Mouse (Mus musculus) lung, embryonic 16.5 days (tissue): ENCODE results near the gene Itga6. TPM values are rescaled to one million over a fixed set of nuclear protein-coding genes. Genes with fewer than 3 reads are reported as not detected.
A peak's percentile ranks its signal among the peaks of the same experiment; 100 is the strongest.

Experiments used
- ATAC-seq: fragments of 200-750 bp; cut with Nextera tagmentation; 2 replicates; pipeline ENCODE4 v1.8.0; 2017; ENCODE audit warnings: low read depth, mild to moderate bottlenecking, moderate library complexity
- H3K27ac ChIP-seq: fragments of 300-500 bp; sonication (generic); 2 replicates; pipeline ENCODE4 v1.5.1; 2014; ENCODE audit warnings: mild to moderate bottlenecking, control low read depth, low read length
- H3K27me3 ChIP-seq: fragments of 300-500 bp; sonication (generic); 2 replicates; pipeline ENCODE4 v1.6.1; 2014; ENCODE audit warnings: low read depth, low read length, mixed read lengths; ENCODE audit not compliant: control insufficient read depth, insufficient read depth
- H3K36me3 ChIP-seq: fragments of 300-500 bp; sonication (generic); 2 replicates; pipeline ENCODE4 v1.6.1; 2014; ENCODE audit warnings: low read length; ENCODE audit not compliant: control insufficient read depth, insufficient read depth
- H3K4me1 ChIP-seq: fragments of 300-500 bp; sonication (generic); replicated peaks from 2 replicates; pipeline ENCODE4 v1.6.1; 2014; ENCODE audit warnings: low read length, mixed read lengths; ENCODE audit not compliant: control insufficient read depth, insufficient read depth
- H3K4me2 ChIP-seq: fragments of 300-500 bp; sonication (generic); 2 replicates; pipeline ENCODE4 v1.6.1; 2014; ENCODE audit warnings: low read depth, low read length, control low read depth
- H3K4me3 ChIP-seq: fragments of 300-500 bp; sonication (generic); 2 replicates; pipeline ENCODE4 v1.5.1; 2014; ENCODE audit warnings: mild to moderate bottlenecking, low read length, control low read depth
- H3K9ac ChIP-seq: fragments of 300-500 bp; sonication (generic); 2 replicates; pipeline ENCODE4 v1.6.1; 2014; ENCODE audit warnings: low read length, control low read depth
- H3K9me3 ChIP-seq: fragments of 300-500 bp; sonication (generic); 2 replicates; pipeline ENCODE4 v1.6.1; 2016; ENCODE audit warnings: low read length; ENCODE audit not compliant: control insufficient read depth
- WGBS: fragments of 180-500 bp; shearing (Covaris S2); extraction: QIAGEN DNeasy Blood & Tissue Kit; methylation state at CpG from one replicate; pipeline ENCODE4 v1.1.7; 2014; 5-methylcytosine and 5-hydroxymethylcytosine counted together
- polyA plus RNA-seq: library from polyadenylated mRNA; unstranded; fragments of >200 nt; fragmentation: Nextera tagmentation; extraction: Ambion mirVana; gene quantifications from 2 replicates; pipeline ENCODE4 v1.2.1, GENCODE M21; 2015

Gene Itga6
- polyA plus RNA-seq, 1 experiment from 2014 or later = 79.0 TPM

DNA sequence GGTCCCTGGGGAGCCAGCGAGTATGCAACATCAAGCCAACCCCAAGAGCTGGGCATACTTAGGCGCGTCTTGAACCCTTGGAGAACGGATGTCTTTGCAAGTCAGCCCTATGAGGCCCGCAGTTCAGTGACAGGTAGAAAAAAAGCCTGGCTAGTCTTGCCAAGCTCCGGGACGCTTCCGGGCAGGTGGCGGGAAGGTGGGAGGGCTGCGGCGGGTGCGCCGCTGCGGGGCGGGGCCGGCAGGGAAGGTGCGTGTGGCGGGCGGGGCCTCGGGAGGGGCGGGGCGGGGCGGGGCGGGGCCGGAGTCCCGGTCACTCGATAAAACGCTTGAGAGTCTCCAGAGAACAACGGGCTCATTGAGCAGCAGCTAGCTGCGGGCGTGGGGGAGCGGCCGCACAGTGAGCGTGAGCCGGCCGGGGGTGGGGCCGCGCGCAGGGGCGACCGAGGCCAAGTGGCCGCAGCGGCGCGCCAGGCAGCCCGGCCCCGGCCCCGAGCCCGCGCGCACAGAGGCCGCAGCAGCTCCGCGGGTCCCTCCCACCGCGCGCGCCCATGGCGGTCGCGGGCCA, 41.3 kb downstream of the Itga6 start:
- H3K4me2 ChIP-seq = peak overlapping the region; percentile 82
- H3K9ac ChIP-seq = peak overlapping the region; percentile 86
- peak; percentile 95 for ATAC-seq
- peak overlapping the region; percentile 84 for H3K4me3 ChIP-seq
- peak overlapping the region; percentile 93 for H3K27ac ChIP-seq
- no peaks in the 10 kb centered on the region for H3K36me3 ChIP-seq
- H3K4me1 ChIP-seq = 0 out of 2 replicates have a peak, but pooled peaks cover 7% of the 10 kb centered on the region
- WGBS = 0% methylated on average over 45 of the region's 61 CpGs
- no peaks in the 10 kb centered on the region for H3K9me3 ChIP-seq
- peaks cover 5% of the 10 kb centered on the region; the same call in 1 of the 2 replicates for H3K27me3 ChIP-seq

DNA sequence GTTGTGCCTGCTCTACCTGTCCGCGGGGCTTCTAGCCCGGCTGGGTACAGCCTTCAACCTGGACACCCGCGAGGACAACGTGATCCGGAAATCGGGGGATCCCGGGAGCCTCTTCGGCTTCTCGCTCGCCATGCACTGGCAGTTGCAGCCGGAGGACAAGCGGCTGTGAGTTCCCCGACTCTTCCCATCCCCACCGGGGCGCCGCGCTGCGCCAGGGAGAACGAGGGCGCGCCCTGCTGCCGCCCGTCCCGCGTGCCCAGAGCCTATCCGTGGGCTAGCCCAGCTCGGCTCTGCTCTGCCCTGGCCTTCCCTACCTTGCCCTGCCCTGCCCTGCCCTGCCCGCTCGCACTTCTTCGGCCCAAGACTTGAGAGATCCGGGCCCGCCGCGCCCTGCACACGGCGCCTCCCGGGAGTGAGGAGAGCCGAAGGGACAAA, 41.8 kb downstream of the Itga6 start:
- H3K27ac ChIP-seq = peak overlapping the region; percentile 93
- peak overlapping the region; percentile 82 for H3K4me2 ChIP-seq
- H3K36me3 ChIP-seq = no peaks in the 10 kb centered on the region
- peak overlapping the region; percentile 86 for H3K9ac ChIP-seq
- peaks cover 5% of the 10 kb centered on the region; the same call in 1 of the 2 replicates for H3K27me3 ChIP-seq
- WGBS = under 1% methylated on average over 39 of the region's 40 CpGs
- H3K4me1 ChIP-seq = 0 out of 2 replicates have a peak, but pooled peaks cover 7% of the 10 kb centered on the region
- H3K9me3 ChIP-seq = no peaks in the 10 kb centered on the region
- ATAC-seq = peak; percentile 83
- H3K4me3 ChIP-seq = peak overlapping the region; percentile 84

DNA sequence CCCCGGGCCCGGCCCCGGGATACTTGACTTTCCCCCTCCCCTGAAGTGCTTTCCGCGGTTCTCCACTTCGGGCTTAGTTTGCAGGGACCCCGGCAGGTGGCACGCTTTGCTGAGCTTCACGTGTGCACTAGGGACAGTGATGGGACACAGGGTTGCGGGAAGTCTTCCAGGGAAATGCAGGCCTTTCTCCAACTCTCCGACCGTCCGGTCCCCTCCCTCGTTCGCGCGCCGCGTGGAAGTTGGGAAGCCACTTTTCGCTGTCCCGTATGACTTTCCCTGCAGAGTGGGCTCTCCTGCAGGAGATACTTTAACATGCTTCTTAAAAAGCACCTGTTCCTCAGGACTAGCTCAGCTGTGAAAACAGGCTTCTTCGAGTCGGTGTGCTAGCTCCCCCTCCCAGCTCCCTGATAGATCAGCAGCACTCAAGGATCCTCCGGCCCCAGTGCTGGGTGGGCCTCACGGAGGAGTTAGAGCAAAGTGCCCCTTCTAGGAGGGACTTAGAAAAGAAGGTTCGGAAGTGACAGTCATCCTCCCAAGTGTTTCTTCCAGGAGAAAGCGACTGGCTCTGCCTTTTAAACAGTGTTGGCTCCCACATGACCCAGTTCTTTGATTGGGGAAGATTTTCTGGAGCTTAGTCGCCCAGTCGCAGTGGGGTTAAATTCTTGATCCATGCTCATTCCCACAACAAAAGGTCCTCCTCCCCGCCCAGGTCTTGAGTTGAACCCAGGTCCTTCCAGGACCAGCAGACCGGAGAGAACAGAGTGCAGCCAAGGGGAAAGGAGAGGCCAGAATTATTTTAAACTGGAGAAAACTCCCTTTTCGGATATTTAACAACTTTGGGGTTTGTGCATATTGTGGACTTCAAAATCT, 42.4 kb downstream of the Itga6 start:
- peak; percentile 53 for ATAC-seq
- Histone ChIP-seq H3K4me2 (peak overlapping the region; percentile 82), H3K4me3 (peak overlapping the region; percentile 84), H3K9me3 (no peaks in the 10 kb centered on the region), H3K36me3 (no peaks in the 10 kb centered on the region), H3K27me3 (peaks cover 5% of the 10 kb centered on the region; the same call in 1 of the 2 replicates), H3K9ac (peak overlapping the region; percentile 86), H3K4me1 (0 out of 2 replicates have a peak, but pooled peaks cover 7% of the 10 kb centered on the region), H3K27ac (peak overlapping the region; percentile 93)
- 4% methylated on average over 32 of the region's 32 CpGs for WGBS

DNA sequence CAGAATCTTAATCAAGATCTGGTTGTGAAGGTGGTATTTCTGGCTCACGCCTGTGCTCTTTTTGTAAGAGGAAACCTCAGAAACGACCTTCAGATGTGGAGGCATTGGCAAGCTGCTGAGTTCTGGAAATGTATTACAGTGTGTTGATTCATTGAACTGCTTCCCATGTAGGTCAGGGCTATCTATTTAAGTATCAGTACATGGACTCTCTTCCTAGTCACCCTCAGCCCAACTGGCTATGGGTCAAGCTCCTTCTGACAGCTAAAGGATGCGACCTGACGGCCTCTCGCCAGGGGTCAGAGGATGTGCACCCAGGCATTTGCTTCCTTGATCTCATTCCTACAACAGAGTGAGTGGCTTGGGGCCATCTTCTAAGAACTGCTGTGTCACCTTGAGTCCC, 45.3 kb downstream of the Itga6 start:
- H3K36me3 ChIP-seq = no peaks in the 10 kb centered on the region
- no peak overlapping the region for H3K27ac ChIP-seq
- WGBS = 79% methylated on average over 5 of the region's 5 CpGs

DNA sequence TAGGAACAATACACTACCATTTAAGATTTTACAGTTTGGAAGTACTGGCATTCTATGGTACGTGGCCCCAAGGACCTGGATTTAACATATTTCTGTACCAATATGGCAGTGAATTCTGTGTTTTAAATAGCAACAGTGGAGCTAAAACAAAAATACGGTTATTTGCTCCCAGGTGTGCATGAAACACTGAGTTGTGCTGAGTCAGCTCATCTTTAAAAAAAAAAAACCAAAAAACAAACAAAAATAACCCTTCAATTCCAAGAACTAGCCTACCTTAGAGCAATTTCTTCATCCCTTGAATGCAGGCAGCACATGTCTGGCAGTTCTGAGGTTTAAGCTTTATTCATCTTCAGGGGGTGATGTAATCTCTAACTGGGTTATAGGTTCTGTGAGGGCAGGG, 45.8 kb downstream of the Itga6 start:
- H3K9ac ChIP-seq = no peak overlapping the region
- WGBS = 86% methylated on average over 2 of the region's 2 CpGs
- no peaks in the 10 kb centered on the region for H3K36me3 ChIP-seq
- H3K4me3 ChIP-seq = no peak overlapping the region
- ATAC-seq = no peak
- 0 out of 2 replicates have a peak, but pooled peaks cover 7% of the 10 kb centered on the region for H3K4me1 ChIP-seq
- H3K27me3 ChIP-seq = no peaks in the 10 kb centered on the region; the same call in 1 of the 2 replicates
- no peak overlapping the region for H3K27ac ChIP-seq
- no peak overlapping the region for H3K4me2 ChIP-seq
- H3K9me3 ChIP-seq = no peaks in the 10 kb centered on the region

More for the DNA sequence above, 45.3 kb downstream of the Itga6 start:
- Histone ChIP-seq H3K9ac (no peak overlapping the region), H3K4me2 (no peak overlapping the region), H3K27me3 (no peaks in the 10 kb centered on the region; the same call in 1 of the 2 replicates), H3K9me3 (no peaks in the 10 kb centered on the region), H3K4me1 (0 out of 2 replicates have a peak, but pooled peaks cover 7% of the 10 kb centered on the region), H3K4me3 (no peak overlapping the region)
- ATAC-seq = no peak

DNA sequence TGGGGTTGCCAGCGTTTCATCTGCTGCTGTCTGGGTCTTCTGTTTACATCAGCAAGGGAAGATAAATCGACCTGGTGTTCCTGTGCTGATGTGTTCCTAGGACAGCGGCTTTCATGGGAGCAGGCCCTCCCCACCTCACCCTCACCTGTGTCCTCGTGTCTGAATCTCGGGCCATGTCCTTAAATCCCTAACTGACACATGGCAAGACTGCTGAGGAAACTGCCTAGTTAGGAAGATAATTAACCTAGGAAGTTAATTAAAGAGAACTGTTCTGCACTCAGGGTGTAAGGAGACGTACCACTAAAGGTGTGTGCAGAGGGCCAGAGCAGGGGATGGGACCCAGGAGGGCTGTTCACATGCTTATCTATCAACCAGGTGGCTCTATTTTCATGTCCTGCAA, 48.7 kb downstream of the Itga6 start:
- ATAC-seq = no peak
- no peaks in the 10 kb centered on the region for H3K9me3 ChIP-seq
- no peaks in the 10 kb centered on the region for H3K36me3 ChIP-seq
- no peaks in the 10 kb centered on the region for H3K27me3 ChIP-seq
- H3K27ac ChIP-seq = no peak overlapping the region
- no peak overlapping the region for H3K9ac ChIP-seq
- H3K4me2 ChIP-seq = no peak overlapping the region
- 0 out of 2 replicates have a peak, but pooled peaks cover 3% of the 10 kb centered on the region for H3K4me1 ChIP-seq
- H3K4me3 ChIP-seq = no peak overlapping the region
- 31% methylated on average over 6 of the region's 6 CpGs for WGBS

DNA sequence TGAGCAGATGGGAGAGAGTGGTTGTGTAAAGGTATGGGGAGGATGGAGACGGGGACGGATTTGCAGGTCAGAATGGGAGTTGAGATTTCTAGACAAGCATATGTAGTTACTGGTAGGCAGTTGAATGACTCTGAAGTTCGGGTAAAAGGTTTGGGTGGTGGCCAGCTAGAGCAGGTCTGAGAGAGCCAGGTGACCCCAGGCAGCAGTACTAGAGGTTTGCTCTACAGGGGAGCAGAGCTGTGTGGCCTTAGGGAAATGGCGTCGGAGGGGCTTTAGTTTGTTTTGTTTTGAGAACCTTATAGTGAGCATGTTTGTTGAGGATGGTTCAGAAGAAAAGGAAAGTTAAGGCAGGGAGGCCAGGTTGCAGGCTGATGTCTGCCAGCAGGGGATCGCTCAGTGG, 51.4 kb downstream of the Itga6 start:
- Histone ChIP-seq H3K9ac (no peak overlapping the region), H3K4me1 (no peaks in the 10 kb centered on the region), H3K36me3 (no peaks in the 10 kb centered on the region), H3K4me2 (no peak overlapping the region), H3K4me3 (no peak overlapping the region), H3K9me3 (no peaks in the 10 kb centered on the region), H3K27me3 (no peaks in the 10 kb centered on the region), H3K27ac (no peak overlapping the region)
- WGBS = 72% methylated on average over 6 of the region's 6 CpGs
- ATAC-seq = no peak

DNA sequence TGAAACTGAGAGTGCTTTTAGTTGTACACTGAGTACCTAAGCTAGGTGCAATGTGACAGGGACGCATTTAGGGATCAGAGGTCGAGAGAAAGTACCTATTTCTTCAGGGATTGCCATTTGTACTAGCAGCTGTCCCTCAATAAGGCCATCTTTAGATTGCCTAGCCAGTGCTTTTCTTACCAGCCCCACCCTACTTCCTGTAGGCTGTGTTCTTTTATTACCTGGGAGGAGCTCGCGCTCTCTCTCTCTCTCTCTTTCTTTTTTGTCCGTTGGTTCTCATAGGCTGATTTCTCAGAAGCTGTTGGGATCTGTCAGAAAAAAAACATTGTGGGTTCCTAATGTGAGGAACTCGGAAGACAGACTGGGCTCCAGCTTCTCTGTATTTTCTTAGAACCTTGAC, 55.4 kb downstream of the Itga6 start:
- no peak overlapping the region for H3K9ac ChIP-seq
- no peak overlapping the region for H3K27ac ChIP-seq
- ATAC-seq = no peak
- H3K4me1 ChIP-seq = 0 out of 2 replicates have a peak, but pooled peaks cover 5% of the 10 kb centered on the region
- WGBS = 64% methylated on average over 6 of the region's 6 CpGs
- no peaks in the 10 kb centered on the region for H3K27me3 ChIP-seq
- no peak overlapping the region for H3K4me2 ChIP-seq
- no peaks in the 10 kb centered on the region for H3K9me3 ChIP-seq
- no peaks in the 10 kb centered on the region for H3K36me3 ChIP-seq
- H3K4me3 ChIP-seq = no peak overlapping the region

DNA sequence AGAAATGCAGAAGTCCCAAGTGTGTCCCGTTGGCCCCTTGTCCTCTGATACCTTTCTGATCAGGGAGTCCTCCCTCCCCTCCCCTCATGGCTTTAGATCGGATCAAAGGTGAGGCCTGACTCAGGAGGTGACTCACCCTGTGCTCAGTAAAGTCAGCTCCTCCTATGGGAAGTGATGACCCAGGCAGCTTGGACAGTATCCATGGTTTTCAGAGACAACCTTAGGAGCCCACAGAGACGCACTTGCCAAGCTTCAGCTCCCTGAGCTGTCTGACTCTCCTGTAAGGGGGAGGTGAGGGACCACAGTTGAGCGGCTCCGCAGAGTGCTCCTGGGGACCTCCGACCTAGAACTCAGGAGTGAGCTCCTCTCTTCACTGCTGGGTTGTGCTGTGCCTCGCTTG, 56.3 kb downstream of the Itga6 start:
- Histone ChIP-seq H3K4me2 (no peak overlapping the region), H3K9ac (no peak overlapping the region), H3K27me3 (no peaks in the 10 kb centered on the region), H3K36me3 (no peaks in the 10 kb centered on the region), H3K27ac (peak overlapping the region; percentile 10; the same call in 1 of the 2 replicates), H3K9me3 (no peaks in the 10 kb centered on the region), H3K4me1 (peaks cover 11% of the 10 kb centered on the region; the same call in 1 of the 2 replicates), H3K4me3 (no peak overlapping the region)
- no peak for ATAC-seq
- WGBS = 54% methylated on average over 7 of the region's 7 CpGs
